Mouse (Mus musculus): Measurements from ENCODE around the gene Gnl1. TPM values are rescaled to one million over a fixed set of nuclear protein-coding genes. Genes with fewer than 3 reads are reported as not detected.

Gnl1 gene
- polyA plus RNA-seq, 1 experiment from 2014 or later: 59.2 TPM

DNA sequence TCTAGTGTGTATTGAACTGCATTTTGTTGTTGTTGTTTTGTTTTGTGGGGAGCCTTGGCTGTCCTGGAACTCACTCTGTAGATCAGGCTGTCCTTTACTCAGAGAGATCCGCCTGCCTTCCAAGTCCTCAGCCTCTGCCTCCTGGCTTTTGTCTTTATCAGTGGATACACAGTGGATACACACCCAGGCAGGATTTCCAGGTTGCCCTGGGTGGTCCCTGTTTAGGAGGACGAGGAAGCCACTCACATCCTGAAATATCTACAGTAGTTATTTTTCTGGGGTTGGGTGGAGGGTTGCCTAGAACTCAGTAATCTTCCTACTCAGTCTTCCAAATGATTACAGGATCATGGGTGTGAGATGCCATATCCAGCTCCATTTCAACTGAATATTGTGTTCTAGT lies 39.3 kb downstream of the Gnl1 start:
- H3K4me3 ChIP-seq (replicated peaks): no peak overlapping the region
- no peak for ATAC-seq (ENCODE audit: insufficient number of reproducible peaks, insufficient read depth, low FRiP score, low TSS enrichment, low read depth)
- 69% methylated on average over 2 of the region's 2 CpGs for WGBS

DNA sequence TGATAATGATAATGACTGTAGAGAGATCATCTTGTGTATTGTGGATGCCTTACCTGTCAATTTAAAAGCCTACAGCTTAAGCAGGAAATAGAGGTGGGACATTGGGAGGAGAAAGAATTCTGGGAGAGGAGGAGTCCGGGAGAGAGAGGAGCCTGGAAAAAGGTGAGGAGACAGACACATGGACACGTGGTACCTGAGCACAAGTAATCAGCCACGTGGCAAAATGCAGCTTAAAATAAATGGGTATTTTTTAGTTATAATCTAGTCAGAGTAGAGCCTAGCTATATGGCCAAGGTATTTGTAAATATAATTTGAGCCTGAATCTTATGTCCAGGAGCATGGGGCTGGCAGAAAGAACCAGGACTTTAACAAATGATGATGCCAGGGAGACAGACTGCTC lies 39.9 kb downstream of the Gnl1 start:
- no peaks in the 10 kb centered on the region for H3K9me3 ChIP-seq
- peaks cover 14% of the 10 kb centered on the region for H3K36me3 ChIP-seq
- H3K27ac ChIP-seq: no peak overlapping the region
- H3K27me3 ChIP-seq: no peaks in the 10 kb centered on the region
- no peak overlapping the region for H3K4me2 ChIP-seq
- 70% methylated on average over 3 of the region's 3 CpGs for WGBS
- H3K4me3 ChIP-seq (replicated peaks): no peak overlapping the region
- H3K4me1 ChIP-seq (replicated peaks): peaks cover 6% of the 10 kb centered on the region; the same call in 1 of the 2 replicates
- no peak for ATAC-seq (ENCODE audit: insufficient number of reproducible peaks, insufficient read depth, low FRiP score, low TSS enrichment, low read depth)
- no peak overlapping the region for H3K9ac ChIP-seq (replicated peaks)

More for the DNA sequence above, 39.3 kb downstream of the Gnl1 start:
- H3K27me3 ChIP-seq: no peaks in the 10 kb centered on the region
- H3K9me3 ChIP-seq: no peaks in the 10 kb centered on the region
- H3K4me1 ChIP-seq (replicated peaks): peaks cover 6% of the 10 kb centered on the region; the same call in 1 of the 2 replicates
- no peak overlapping the region for H3K9ac ChIP-seq (replicated peaks)
- H3K36me3 ChIP-seq: peaks cover 19% of the 10 kb centered on the region
- H3K4me2 ChIP-seq: no peak overlapping the region
- no peak overlapping the region for H3K27ac ChIP-seq

DNA sequence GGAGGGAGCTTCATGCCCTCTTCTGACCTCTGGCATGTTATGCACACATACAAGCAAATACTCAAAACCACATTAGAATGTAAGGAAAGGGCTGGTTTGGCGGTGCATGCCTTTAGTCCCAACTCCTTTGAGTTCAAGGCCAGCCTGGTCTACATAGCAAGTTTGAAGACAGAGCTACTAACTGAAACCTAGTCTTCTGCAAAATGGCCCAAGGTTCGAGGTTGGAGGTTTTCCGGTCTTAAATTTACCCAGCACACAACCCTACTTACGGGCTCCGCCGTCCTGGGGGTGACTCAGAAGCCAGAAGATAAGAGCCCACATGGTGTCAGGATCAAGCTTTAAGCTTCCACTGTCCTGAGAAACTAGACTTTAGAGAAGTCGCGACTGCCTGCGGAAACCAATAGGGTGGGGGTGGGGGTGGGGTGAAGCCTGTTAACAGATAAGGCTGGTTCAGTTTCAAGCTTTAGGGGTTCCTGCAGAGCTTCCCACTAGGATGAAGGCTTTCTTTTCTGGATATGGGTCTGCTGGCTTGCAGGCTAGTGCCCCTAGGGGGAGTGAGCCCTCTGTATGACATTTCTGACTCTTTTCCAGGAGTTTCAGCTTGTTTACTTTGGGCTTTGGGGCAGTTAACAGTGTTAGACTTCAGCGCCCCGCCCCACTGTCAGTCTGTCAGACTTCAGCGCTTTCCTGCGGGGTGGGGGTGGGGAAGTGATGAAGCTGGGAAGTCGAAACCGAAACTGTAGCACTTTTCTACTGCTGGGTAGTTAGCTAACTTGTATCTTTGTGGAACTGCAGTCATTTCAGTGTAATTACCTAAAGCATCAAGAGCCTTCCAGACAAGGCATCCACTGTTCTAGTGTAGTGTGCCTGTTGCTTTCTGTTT lies 40.8 kb downstream of the Gnl1 start, which contains the start of gene H2-T24:
Gene H2-T24, minus strand, starts transcription at position 370 of the 883 bp plus-strand sequence.
- H3K36me3 ChIP-seq: peaks cover 5% of the 10 kb centered on the region; the same call in 1 of the 2 replicates
- H3K4me1 ChIP-seq (replicated peaks): peaks cover 6% of the 10 kb centered on the region; the same call in 1 of the 2 replicates
- WGBS: 40% methylated on average over 15 of the region's 15 CpGs
- 0 out of 2 replicates have a peak within 1 kb of the TSS, but pooled peaks have one; percentile 29 for H3K27ac ChIP-seq
- ATAC-seq (ENCODE audit: insufficient number of reproducible peaks, insufficient read depth, low FRiP score, low TSS enrichment, low read depth): no peak
- no peaks in the 10 kb centered on the region for H3K27me3 ChIP-seq
- H3K4me3 ChIP-seq (replicated peaks): no peak within 1 kb of the TSS
- no peaks in the 10 kb centered on the region for H3K9me3 ChIP-seq
- H3K9ac ChIP-seq (replicated peaks): no peak within 1 kb of the TSS
- peak within 1 kb of the TSS; percentile 35 for H3K4me2 ChIP-seq

- no peaks in the 10 kb centered on the region for H3K27me3 ChIP-seq
- no peak overlapping the region for H3K4me2 ChIP-seq
- no peaks in the 10 kb centered on the region for H3K9me3 ChIP-seq
- ATAC-seq (ENCODE audit: insufficient number of reproducible peaks, insufficient read depth, low FRiP score, low TSS enrichment, low read depth): no peak
- no peaks in the 10 kb centered on the region for H3K36me3 ChIP-seq
- WGBS: 83% methylated on average over 1 of the region's 1 CpGs
- no peak overlapping the region for H3K27ac ChIP-seq
- peaks cover 6% of the 10 kb centered on the region; the same call in 1 of the 2 replicates for H3K4me1 ChIP-seq (replicated peaks)
- no peak overlapping the region for H3K4me3 ChIP-seq (replicated peaks)
- H3K9ac ChIP-seq (replicated peaks): no peak overlapping the region
These were observed 41.7 kb downstream of the Gnl1 start for GRCm38 (mm10) chr17:36021309-36021708.

- no peaks in the 10 kb centered on the region for H3K36me3 ChIP-seq
- no peak for ATAC-seq (ENCODE audit: insufficient number of reproducible peaks, insufficient read depth, low FRiP score, low TSS enrichment, low read depth)
- WGBS: 92% methylated on average over 9 of the region's 9 CpGs
- no peaks in the 10 kb centered on the region for H3K27me3 ChIP-seq
- peaks cover 6% of the 10 kb centered on the region; the same call in 1 of the 2 replicates for H3K4me1 ChIP-seq (replicated peaks)
- H3K4me2 ChIP-seq: no peak overlapping the region
- H3K4me3 ChIP-seq (replicated peaks): no peak overlapping the region
- no peak overlapping the region for H3K27ac ChIP-seq
- H3K9me3 ChIP-seq: no peaks in the 10 kb centered on the region
- no peak overlapping the region for H3K9ac ChIP-seq (replicated peaks)
These were observed 42.4 kb downstream of the Gnl1 start for GRCm38 (mm10) chr17:36022098-36022497.

DNA sequence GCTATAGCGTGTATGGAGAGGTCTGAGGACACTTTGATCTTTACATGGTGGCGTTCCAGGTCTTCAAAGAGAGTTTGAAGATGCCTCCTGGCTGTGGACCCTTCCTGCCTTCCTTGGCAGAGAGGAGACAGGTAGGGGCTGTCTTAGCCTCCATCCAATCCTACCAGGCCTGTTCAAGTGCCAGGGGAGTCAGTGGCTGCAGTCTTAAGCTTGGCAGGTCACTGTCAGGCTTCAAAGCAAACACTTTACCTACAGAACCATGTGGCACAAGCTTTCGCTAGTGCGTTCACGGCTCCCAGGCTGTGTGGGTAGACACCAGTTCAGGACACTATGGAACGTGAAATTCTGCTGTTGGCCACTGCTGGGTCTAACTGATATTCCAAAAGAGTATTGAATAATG lies 43.3 kb downstream of the Gnl1 start:
- H3K9me3 ChIP-seq: no peaks in the 10 kb centered on the region
- no peaks in the 10 kb centered on the region for H3K27me3 ChIP-seq
- H3K4me1 ChIP-seq (replicated peaks): peaks cover 6% of the 10 kb centered on the region; the same call in 1 of the 2 replicates
- WGBS: 84% methylated on average over 6 of the region's 6 CpGs
- no peak overlapping the region for H3K4me3 ChIP-seq (replicated peaks)
- H3K36me3 ChIP-seq: no peaks in the 10 kb centered on the region
- no peak overlapping the region for H3K9ac ChIP-seq (replicated peaks)
- no peak overlapping the region for H3K4me2 ChIP-seq
- H3K27ac ChIP-seq: no peak overlapping the region
- ATAC-seq (ENCODE audit: insufficient number of reproducible peaks, insufficient read depth, low FRiP score, low TSS enrichment, low read depth): no peak

GRCm38 (mm10) chr17:36023710-36024654 lies 44.3 kb downstream of the Gnl1 start:
- Histone ChIP-seq H3K9ac (replicated peaks) (no peak overlapping the region), H3K27me3 (no peaks in the 10 kb centered on the region), H3K4me2 (no peak overlapping the region), H3K27ac (no peak overlapping the region), H3K36me3 (no peaks in the 10 kb centered on the region), H3K4me1 (replicated peaks) (peaks cover 6% of the 10 kb centered on the region; the same call in 1 of the 2 replicates), H3K9me3 (no peaks in the 10 kb centered on the region), H3K4me3 (replicated peaks) (no peak overlapping the region)
- ATAC-seq (ENCODE audit: insufficient number of reproducible peaks, insufficient read depth, low FRiP score, low TSS enrichment, low read depth): no peak
- 67% methylated on average over 9 of the region's 9 CpGs for WGBS

DNA sequence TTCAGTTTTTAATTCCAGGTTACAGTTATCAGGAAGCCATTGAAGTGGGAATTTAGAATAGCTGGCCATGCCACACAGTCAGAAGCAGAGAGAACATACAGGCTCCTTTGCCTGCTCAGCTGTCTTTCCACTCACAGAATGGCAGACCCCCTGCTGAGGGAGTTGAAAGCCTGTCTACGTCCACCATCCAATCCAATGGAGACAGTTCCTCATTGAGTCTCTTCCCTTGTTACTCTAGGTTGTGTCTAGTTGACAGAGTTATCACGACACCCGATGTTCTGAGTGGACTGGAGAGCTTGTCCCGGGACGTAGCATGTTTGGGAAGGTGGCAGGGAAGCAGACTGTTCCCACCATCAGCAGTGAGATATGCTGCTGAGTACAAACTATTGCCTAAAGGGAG lies 45.5 kb downstream of the Gnl1 start:
- 79% methylated on average over 5 of the region's 5 CpGs for WGBS
- H3K36me3 ChIP-seq: no peaks in the 10 kb centered on the region
- no peaks in the 10 kb centered on the region for H3K9me3 ChIP-seq
- peaks cover 6% of the 10 kb centered on the region; the same call in 1 of the 2 replicates for H3K4me1 ChIP-seq (replicated peaks)
- H3K4me2 ChIP-seq: no peak overlapping the region
- ATAC-seq (ENCODE audit: insufficient number of reproducible peaks, insufficient read depth, low FRiP score, low TSS enrichment, low read depth): no peak
- H3K9ac ChIP-seq (replicated peaks): no peak overlapping the region
- H3K4me3 ChIP-seq (replicated peaks): no peak overlapping the region
- H3K27ac ChIP-seq: no peak overlapping the region
- H3K27me3 ChIP-seq: no peaks in the 10 kb centered on the region

DNA sequence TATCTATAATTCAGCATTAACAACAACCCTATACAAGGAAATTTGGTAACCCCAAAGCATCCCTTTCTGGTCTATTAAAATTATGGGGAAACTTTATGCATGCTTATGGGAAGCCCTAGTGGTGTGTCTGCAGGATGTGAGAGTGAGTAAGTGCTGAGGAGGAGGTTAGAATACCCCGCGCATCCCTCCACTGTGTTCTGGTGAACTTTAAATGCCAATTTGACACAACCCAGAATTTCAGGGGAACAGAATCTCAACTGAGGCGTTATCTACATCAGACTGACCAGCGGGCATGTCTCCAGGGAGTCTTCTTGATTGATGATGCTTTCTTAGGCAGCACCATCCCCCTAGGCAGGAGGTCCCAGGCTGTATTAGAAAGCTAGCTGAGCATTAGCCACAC lies 46.2 kb downstream of the Gnl1 start:
- H3K4me3 ChIP-seq (replicated peaks): no peak overlapping the region
- 63% methylated on average over 4 of the region's 4 CpGs for WGBS
- H3K4me2 ChIP-seq: no peak overlapping the region
- H3K4me1 ChIP-seq (replicated peaks): no peaks in the 10 kb centered on the region
- no peak overlapping the region for H3K27ac ChIP-seq
- H3K27me3 ChIP-seq: peaks cover 7% of the 10 kb centered on the region; the same call in 1 of the 2 replicates
- no peaks in the 10 kb centered on the region for H3K9me3 ChIP-seq
- H3K9ac ChIP-seq (replicated peaks): no peak overlapping the region
- no peaks in the 10 kb centered on the region for H3K36me3 ChIP-seq
- no peak for ATAC-seq (ENCODE audit: insufficient number of reproducible peaks, insufficient read depth, low FRiP score, low TSS enrichment, low read depth)

GRCm38 (mm10) chr17:36027663-36028062 lies 48.0 kb downstream of the Gnl1 start:
- H3K9ac ChIP-seq (replicated peaks): no peak overlapping the region
- H3K4me2 ChIP-seq: no peak overlapping the region
- H3K9me3 ChIP-seq: no peaks in the 10 kb centered on the region
- H3K4me1 ChIP-seq (replicated peaks): peaks cover 3% of the 10 kb centered on the region; the same call in 1 of the 2 replicates
- no peaks in the 10 kb centered on the region for H3K36me3 ChIP-seq
- no peak overlapping the region for H3K4me3 ChIP-seq (replicated peaks)
- 87% methylated on average over 4 of the region's 4 CpGs for WGBS
- ATAC-seq (ENCODE audit: insufficient number of reproducible peaks, insufficient read depth, low FRiP score, low TSS enrichment, low read depth): no peak
- H3K27me3 ChIP-seq: peaks cover 23% of the 10 kb centered on the region
- no peak overlapping the region for H3K27ac ChIP-seq

All from limb, embryonic 12.5 days (tissue).